Mouse (Mus musculus) urinary bladder, postnatal 36 days (tissue): ENCODE data around the gene Tirap.
"Not testable (repeated sequence)": the region's sequence is repeated elsewhere in the genome, so short reads cannot be mapped to it uniquely, and the experiment has no call there.

Source experiments
- DNase-seq, 2 experiments: peaks; one replicate each; pipeline ENCODE4 v3.0.0; 2022; ENCODE audit warnings: low spot score in 2 of 2, mixed read lengths in 1 of 2

Gene Tirap

DNA sequence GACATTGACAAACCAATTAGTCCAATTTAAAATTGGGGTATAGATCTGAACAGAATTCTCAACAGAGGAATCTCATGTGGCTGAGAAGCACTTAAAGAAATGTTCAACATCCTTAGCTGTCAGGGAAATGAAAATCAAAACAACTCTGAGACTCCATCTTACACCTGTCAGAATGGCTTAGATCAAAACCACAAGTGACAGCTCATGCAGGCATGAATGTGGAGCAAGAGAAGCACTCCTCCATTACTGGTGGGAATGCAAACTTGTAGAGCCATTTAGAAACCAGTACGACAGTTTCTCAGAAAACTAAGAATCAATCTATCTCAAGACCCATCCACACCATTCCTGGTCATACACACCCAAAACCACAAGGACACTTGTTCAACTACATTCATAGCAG lies 47.2 kb downstream of the Tirap start:
- no peak for DNase-seq

DNA sequence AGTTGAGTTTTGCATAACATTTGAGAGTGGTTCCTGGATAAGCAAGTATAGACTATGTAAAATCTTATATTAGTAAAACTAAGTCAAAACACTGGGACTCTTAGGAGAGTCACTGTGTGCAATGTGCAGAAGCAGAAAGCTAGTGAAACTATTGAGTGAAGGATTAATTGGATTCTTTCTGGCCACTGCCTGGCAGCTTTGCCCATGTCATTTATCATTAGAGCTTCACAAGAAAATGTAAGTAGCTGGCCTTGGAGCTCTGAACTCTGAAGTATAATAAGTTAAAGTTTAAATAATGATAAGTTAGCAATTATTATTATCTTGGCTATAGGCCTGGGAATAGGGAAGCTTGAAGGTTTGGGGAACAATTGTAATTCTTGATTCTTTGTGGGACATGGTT lies 51.3 kb downstream of the Tirap start:
- DNase-seq, result not testable (repeated sequence)

DNA sequence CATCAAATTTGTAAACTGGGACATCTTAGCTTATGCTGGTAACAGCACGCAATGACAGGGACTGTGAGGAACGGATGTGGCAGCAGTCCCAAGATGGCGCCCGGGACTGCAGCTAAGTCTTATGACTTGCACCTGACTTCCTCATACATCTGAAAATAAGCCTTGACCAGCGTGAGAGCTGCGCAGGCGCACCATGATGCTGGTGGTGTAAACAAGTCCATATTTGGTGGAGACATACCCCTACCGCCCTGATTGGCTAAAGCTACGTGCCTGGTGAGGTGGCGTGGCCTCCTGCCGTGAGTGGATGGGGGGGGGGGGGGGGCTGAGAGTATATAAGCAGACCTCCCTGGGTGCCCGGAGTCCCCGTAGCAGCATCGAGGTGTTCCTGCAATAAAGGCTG lies 52.8 kb downstream of the Tirap start:
- not testable (repeated sequence) for DNase-seq

DNA sequence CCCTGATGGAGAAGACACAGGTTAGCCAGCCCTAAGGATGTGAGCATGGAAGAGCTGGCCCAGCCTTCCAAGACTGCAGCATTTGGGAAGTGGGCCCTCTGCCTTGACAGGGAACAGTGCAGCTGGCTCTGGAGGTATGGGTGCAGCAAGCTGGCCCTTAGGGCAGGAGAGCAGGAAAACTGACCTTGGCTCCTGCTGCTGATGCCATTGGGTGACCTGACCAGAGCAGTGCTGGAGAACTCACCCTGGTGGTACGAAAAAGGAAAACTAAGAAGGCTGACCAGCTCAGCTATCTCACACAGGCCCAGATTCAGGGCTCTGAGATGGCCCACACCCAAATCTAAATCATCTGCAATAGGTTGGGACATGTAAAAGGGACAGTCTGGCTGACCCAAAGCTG lies 54.3 kb downstream of the Tirap start:
- no peak for DNase-seq

DNA sequence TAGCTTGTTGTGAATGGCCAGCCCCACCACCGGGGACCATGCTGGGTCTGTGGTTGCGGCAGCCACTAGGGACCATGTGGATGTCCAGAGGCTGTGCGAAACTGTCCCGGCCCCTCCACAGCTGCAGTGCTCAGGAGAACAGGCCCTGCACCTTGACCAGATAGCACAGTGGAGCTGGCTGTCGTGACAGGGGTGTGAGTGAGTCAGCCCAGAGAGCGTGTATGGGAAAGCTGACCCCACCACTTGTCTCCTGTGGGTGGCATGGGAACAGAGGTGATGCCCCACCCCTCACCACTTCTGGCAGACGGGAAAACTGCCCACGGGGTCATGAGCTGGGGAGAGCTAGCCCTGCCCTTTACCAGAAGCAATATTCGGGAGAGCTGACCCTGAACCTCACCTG lies 55.0 kb downstream of the Tirap start:
- no peak for DNase-seq

DNA sequence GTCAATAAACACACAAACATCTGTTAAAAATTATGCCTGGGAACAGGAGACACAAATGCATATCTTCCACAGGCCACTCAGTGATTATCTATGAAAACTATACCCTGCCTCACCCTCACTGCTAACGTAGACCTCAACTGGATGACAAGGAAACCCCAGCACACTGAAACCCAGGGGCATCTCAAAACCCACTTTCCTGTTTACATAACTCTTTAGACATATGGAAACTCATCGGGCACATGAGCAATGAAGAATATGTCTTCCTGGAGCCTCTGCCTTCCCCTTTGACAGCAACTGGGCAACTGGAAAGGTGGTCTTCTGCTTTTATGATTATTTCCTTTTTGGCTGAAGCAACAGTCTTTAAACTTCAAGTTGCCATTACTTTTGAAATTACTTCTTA lies 57.9 kb downstream of the Tirap start:
- no peak for DNase-seq

DNA sequence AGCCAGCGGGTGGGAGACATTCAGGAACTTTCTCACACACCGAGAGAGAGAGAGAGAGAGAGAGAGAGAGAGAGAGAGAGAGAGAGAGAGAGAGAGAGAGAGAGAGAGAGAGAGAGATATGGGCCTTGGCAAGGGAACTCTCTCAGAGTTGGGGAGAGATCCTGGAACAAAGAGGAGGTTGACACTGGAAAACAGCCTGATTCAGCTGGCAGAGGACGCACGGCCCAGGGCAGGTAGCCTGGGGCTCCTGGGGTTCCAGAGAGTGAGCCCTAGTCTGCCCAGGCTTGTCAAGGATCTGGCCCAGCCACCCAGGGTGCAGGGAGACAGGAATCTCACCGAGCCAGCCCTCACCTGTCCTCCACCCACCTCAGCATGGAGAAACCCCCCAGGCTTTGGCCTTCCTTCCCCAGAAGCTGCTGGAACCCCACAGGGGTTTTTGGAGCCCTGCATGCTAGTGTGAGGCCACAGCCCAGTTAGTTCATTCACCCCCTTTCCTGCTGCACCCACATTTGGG lies 60.8 kb downstream of the Tirap start:
- DNase-seq, result no peak

DNA sequence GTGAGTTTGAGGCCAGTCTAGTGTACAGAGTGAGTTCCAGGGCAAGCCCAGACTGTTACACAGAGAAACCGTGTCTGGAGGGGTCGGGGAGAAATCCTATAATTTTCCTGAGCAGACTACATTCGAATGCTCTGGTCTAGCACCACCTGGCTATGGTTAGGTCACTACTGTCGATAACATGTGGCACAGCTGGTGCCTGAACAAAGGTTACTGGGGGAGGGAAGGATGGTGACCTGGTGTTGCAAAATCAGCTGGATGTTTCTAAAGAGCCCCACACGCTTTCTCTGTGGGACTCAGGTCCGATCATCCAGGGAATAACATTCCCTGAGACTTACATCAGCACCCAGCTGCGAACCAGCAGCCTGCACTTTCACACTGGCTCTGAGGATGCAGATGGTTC lies 62.1 kb downstream of the Tirap start:
- no peak for DNase-seq

DNA sequence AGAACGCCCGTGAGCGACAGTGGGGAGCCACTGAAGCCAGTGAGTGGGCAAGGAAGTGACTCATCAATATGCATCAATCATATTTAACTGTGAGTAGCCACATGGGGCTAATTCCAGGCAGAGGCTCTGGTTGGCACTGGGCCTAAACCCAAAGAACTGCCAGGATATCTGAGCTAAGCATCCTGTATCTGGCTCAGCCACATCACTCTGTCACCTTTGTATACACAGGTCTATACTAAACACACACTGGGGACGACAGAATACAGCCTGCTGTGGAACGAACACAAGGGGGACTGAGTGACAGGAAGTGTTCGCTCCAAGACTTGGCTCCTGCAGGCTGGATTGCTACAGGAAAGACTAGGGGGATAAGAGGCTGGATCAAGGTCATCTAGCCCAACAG lies 64.5 kb downstream of the Tirap start:
- no peak for DNase-seq
